Mouse (Mus musculus): Measurements from ENCODE around the gene B3gnt6. TPM values are rescaled to one million over a fixed set of nuclear protein-coding genes. Genes with fewer than 3 reads are reported as not detected.

B3gnt6 gene
- total RNA-seq, 2 experiments from 2014 or later, result 0.25 to 0.42 TPM

DNA sequence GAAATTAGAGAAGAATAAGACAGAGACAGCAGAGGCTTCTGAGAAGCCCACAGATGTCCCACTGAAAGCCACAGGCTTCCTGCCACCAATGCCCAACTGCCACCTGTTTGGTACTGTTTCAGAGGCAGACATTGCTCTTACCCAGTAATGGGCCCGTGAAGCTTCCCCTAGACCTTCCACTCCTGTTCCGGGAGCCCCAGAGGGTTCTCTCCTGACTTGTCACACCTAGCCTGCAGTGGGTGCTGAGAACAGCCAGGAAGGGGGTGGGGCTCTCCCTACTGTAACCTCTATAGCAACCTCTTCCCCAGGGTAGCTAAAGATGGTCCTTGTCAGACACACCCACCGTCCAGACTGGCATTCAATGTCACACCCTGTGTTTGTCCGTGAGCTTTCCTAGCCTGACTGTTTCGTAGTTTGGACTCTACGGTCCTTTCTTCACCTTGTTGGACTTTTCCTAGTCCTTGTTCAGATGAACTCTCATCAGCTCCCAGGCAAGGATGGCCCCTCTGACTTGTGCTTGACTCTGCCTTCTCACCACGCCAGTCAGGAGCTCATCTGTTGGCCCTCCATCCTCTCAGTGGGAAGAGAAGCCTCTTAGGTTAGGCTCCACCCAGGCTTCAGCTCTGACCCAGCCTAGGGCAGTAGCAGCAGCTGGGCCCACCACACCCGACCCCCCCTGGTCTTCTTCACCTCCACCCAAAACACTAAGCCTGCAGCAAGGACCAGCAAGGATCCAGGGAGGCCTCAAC lies 22.8 kb downstream of the B3gnt6 start:
- DNase-seq, result no peak

DNA sequence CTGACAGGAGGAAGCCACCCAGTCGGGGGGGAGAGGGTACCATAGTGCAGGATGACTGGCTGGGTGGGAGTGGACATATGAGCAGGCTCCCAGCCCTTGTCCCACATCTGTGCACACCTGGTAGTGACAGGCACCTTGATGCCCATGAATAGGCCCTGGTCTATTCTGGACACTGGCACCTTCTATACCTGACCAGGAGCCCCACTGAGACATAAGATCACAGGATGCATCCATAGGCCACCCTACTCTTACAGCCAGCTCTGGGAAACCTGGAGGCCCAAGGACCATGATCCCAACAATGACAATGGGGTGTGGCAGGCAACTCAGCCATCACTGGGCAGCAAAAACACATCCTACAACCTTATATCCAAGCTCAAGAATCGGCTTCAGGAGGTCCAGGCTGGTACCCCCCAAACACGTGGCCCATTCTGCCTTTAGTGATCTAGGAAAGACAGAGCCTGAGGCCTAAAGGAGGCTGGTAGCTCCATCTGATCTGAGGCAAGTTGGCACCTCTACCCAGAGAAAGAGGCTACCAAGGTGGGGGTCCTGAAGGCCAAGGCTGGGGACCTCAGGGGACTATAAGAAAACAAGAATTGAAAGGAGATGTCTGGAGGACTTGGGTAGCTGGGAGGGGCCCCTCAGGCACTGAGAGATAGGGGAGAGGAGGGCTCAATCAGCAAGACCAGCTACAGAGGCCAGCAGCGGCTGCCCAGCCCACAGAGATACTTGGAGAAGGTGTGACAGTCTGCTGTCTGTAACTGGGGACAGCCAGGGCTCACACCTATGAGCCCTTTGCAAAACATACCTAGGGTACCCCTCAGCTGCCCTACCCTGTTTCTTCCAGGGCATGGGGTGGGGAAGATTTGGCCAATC lies 24.2 kb downstream of the B3gnt6 start:
- no peak for DNase-seq

GRCm38 (mm10) chr7:98173408-98173807 lies 25.9 kb downstream of the B3gnt6 start:
- DNase-seq, result no peak

GRCm38 (mm10) chr7:98172661-98173060 lies 26.6 kb downstream of the B3gnt6 start:
- DNase-seq, result no peak

DNA sequence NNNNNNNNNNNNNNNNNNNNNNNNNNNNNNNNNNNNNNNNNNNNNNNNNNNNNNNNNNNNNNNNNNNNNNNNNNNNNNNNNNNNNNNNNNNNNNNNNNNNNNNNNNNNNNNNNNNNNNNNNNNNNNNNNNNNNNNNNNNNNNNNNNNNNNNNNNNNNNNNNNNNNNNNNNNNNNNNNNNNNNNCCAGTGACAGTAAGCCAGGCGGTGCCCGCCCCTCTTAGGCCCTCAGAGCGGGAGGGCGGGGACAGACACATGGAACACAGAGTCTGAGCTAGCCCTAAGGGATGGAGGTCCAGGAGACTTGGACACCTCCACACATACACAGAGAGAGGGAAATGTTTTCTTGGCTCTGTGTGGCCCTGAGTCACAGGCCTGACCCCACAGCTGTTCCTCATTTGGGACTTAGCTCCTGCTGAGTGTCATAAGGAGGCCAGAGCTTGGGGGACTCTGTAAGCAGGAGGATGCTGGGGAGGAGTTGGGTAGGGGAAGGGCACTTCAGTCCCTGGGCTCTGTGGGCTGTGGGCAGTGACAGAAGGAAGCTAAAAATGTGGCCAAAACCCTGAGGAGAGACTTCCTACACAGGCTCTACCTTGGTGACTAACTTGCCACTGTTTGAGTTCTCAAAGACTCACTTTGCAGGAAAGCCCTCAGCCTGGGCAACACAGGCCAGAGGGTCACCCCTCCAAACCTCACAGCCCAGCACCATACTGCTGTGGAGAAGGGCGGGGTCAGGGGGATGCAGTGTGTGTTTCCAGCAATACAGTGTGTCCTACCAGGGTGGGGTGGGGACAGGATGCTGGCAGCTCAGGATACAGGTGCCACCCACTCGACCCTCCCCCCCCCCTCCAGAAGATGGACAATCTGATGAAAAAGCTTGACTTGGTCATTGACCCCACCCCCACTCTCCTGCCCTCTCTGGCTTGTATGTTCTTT lies 27.9 kb downstream of the B3gnt6 start:
- DNase-seq, result no peak

DNA sequence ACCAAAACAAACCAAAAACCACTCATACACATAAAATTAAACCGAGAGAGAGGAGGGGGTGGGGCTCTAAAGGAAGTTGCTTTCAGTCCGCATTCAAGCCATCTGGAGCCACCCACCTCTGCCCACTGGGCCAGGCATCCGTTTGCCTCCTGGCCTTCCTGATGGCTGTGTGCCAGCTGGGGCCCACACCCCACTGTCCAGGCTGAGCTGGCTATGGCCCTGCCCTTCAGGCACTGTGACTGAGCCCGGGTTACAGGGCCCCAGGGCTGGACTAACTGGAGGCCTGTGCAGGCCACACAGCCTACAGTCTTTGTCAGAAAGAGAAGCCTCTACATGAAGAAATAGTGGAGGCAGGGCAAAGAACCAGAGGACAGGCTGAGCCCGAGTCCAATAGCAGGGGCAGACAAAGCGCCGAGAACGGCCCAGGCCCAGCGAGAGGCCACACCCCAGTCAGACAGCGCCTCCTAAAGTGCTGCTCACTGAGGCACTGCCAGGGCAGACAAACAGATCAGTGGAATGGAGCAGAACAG lies 34.2 kb downstream of the B3gnt6 start:
- DNase-seq, result no peak

DNA sequence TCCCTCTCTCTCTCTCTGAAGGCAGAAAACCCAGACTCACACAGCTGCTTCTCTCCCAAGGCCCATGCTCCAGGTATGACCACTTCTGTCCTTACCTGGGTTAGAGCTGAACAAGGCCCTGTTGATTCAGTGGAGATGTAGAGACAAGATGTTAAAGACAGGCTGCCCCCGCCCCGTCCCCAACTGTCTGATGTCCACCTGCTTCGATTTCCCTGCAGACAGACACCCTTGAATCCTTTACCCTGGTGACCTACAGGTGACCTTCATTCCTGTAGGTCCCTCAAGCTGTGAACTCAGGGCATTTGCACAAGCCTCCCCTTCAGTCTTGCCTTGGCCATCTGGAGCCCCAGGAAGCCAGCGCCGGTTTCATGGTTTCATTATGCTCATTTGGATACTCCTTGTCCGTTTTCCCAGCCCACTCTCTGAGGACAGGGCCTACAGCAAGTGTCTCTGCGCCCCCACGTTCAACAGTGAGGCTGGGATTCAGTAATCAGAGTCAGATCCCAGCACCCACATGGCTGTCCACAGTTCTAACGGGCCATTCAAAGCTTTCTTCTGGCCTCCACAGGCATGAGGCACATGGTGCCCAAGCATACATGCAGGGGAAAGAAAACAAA lies 34.8 kb downstream of the B3gnt6 start:
- no peak for DNase-seq

DNA sequence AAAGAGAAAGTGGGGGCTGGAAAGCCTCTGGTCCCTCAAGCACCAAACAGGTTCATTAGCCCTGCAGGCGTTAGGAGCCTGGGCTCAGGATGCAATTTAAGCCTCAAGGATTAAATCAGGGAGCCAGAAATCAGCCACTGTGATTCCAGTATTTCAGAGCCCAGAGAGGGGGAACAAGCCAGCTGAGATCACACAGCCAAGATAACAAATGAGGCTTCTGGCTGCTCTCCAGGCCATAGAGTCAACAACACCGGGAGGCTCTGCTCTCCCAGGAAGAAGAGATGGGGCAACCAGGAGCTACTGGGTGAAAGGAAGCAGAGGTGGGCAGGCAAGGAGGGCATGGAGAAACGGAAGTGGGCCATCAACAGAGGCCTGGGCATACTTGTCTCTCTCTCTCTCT lies 35.6 kb downstream of the B3gnt6 start:
- DNase-seq, result no peak

- DNase-seq, result no peak
Observed at GRCm38 (mm10) chr7:98162239-98162638, 37.0 kb downstream of the B3gnt6 start.

DNA sequence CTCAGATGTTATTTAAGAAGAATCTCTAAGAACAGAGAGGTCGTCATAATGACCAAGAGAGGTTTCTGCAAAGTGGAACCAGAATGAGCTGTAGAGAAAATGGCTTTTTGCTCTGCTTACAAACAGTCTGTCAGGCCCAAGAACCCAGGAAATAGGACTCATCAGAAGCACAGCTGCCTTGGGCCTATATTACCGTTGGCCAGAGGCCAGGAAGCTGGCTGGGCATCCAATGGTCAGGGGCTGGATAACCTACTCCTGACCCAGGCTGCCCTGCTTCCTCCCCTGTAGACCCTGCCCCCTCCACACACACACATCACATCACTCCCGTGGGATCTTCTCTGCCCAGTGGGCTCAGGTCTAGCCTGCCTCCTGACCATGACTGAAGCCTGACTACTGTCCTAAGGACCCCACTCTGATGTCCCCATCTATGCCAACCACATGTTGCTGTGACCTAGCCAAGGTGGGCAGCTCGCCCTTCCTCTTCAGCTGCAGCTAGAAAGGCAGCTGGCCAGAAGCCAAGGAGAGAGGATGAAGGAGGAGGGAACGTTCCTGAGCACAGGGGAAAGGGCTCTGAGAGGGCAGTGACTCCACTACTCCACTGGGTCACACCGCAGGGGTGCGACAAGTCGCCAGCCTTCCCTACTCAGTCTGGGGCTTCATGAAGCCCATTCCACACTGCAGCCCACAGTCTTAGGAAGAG lies 39.1 kb downstream of the B3gnt6 start:
- DNase-seq, result no peak

GRCm38 (mm10) chr7:98158481-98158880 lies 40.8 kb downstream of the B3gnt6 start:
- no peak for DNase-seq

DNA sequence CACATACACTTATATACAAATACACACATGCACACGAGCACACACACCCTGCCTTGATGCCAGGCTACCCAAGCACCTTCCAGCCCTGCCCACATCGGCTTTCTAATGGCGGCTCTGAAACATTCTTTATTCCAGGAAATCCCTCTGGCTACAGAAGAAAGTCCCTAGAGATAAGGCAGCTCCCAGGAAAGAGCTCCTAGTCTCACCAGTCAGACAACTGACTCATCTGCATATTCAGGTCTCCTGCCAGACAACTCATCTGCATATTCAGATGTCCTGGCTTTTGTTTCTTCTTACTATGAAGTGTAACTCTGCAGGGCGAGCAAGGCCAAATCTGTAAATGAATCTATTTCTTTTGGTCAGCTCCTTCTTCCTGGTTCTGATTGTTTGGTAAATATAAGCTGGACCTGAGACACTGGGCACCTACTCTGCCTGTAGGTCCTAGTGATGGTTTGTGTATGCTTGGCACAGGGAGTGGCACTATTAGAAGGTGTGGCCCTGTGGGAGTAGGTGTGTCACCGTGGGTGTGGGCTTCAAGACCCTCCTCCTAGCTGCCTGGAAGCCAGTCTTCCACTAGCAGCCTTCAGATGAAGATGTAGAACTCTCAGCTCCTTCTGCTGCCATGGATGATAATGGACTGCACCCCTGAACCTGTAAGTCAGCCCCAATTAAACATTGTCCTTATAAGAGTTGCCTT lies 41.5 kb downstream of the B3gnt6 start:
- DNase-seq, result no peak

DNA sequence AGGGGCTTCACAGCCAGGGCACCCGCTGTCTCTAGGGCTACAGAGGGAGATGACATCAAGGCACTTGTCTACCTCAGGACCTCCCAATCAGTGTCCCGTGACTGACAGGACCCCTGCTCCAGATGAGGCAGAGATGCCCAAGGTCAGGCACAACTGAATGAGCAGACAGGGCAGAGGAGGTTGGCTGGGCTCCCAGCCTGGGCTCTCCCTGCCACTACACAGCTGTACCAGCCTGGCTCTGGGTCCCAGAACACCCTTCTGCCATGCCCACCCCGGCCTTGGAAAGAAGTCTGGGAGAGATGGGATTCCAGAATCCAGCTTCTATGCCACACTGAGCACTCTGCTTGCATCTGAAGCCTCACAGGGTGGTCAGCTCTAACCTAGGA lies 43.0 kb downstream of the B3gnt6 start:
- DNase-seq, result no peak

GRCm38 (mm10) chr7:98155546-98156279 lies 43.6 kb downstream of the B3gnt6 start:
- DNase-seq, result peak; percentile 59 to 62

DNA sequence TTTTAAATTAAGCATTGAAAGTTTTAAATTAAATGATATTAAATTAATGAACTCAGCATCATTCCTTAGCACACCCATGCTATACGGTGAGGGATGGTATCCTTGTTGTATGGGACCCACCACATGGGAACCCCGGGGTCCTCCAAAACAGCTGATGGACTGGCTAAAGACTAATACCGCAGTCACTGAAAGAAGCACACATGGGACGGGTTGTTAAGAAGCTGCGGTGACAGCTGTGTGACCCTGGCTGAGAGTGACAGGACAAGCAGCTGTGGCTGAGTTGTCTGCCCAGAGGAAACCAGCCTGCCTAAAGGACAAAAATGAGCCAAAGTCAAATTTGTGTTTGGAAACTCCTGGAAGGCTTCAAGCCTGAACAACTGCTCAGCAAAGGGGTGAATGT lies 45.4 kb downstream of the B3gnt6 start:
- DNase-seq, result no peak

- no peak for DNase-seq
Observed at GRCm38 (mm10) chr7:98153345-98153744, 45.9 kb downstream of the B3gnt6 start.

DNA sequence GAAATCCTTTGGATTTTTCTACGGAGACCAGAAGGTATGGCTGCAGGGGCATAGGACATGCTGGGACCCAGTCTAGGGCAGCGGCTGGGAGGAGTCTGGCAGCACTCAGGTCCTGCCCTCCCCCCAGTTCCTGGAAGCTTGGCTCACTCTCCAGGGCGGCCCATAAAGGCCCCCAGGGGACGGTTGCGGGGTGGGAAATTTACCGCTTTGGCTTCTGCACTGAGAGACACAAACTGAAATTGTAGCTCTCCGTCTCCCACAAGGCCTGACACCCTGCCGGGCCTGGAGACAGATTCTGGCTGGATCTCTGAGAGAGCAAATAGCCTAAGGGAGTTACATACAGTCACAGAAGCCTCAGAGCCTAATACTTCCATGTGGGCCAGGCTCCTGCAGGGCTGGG lies 46.9 kb downstream of the B3gnt6 start:
- DNase-seq, result no peak

- no peak for DNase-seq
Observed at GRCm38 (mm10) chr7:98150525-98150924, 48.8 kb downstream of the B3gnt6 start.

- DNase-seq, result no peak
Observed at GRCm38 (mm10) chr7:98149802-98150201, 49.5 kb downstream of the B3gnt6 start.
